Mouse (Mus musculus) c-Kit-positive CD71-positive TER-119-negative erythroid progenitor cells, embryonic 14.5 days (primary cell): ENCODE data around the gene Fat3.

Experiments
- DNase-seq: peaks from one replicate; pipeline ENCODE4 v3.0.0-alpha.2; 2013; ENCODE audit warnings: low read depth

Fat3 gene

GRCm38 (mm10) chr9:16310305-16310704, 190.8 kb downstream of the Fat3 start:
- DNase-seq = no peak

GRCm38 (mm10) chr9:16307789-16308188, 193.3 kb downstream of the Fat3 start:
- no peak for DNase-seq

GRCm38 (mm10) chr9:16306222-16306621, 194.9 kb downstream of the Fat3 start:
- no peak for DNase-seq

- DNase-seq = no peak
Observed at GRCm38 (mm10) chr9:16305396-16306086, 195.5 kb downstream of the Fat3 start.

GRCm38 (mm10) chr9:16304949-16305348, 196.1 kb downstream of the Fat3 start:
- no peak for DNase-seq

- DNase-seq = no peak
Observed at GRCm38 (mm10) chr9:16302484-16302883, 198.6 kb downstream of the Fat3 start.

GRCm38 (mm10) chr9:16297935-16298334, 203.2 kb downstream of the Fat3 start:
- no peak for DNase-seq

- DNase-seq = no peak
Observed at GRCm38 (mm10) chr9:16293928-16294806, 206.9 kb downstream of the Fat3 start.

- DNase-seq = no peak
Observed at GRCm38 (mm10) chr9:16292492-16292891, 208.6 kb downstream of the Fat3 start.

- no peak for DNase-seq
Observed at GRCm38 (mm10) chr9:16290911-16291310, 210.2 kb downstream of the Fat3 start.

- DNase-seq = no peak
Observed at GRCm38 (mm10) chr9:16283033-16283432, 218.1 kb downstream of the Fat3 start.

- no peak for DNase-seq
Observed at GRCm38 (mm10) chr9:16282291-16282804, 218.7 kb downstream of the Fat3 start.

- no peak for DNase-seq
Observed at GRCm38 (mm10) chr9:16275589-16275988, 225.5 kb downstream of the Fat3 start.

GRCm38 (mm10) chr9:16274130-16274529, 227.0 kb downstream of the Fat3 start:
- DNase-seq = no peak

GRCm38 (mm10) chr9:16272810-16273209, 228.3 kb downstream of the Fat3 start:
- DNase-seq = no peak

GRCm38 (mm10) chr9:16270768-16271114, 230.3 kb downstream of the Fat3 start:
- no peak for DNase-seq

GRCm38 (mm10) chr9:16270056-16270767, 230.9 kb downstream of the Fat3 start:
- DNase-seq = no peak

GRCm38 (mm10) chr9:16265519-16265918, 235.6 kb downstream of the Fat3 start:
- no peak for DNase-seq

- no peak for DNase-seq
Observed at GRCm38 (mm10) chr9:16257241-16257840, 243.7 kb downstream of the Fat3 start.

GRCm38 (mm10) chr9:16256577-16257207, 244.4 kb downstream of the Fat3 start:
- DNase-seq = no peak

- DNase-seq = no peak
Observed at GRCm38 (mm10) chr9:16246741-16247140, 254.3 kb downstream of the Fat3 start.

GRCm38 (mm10) chr9:16231575-16231974, 269.5 kb downstream of the Fat3 start:
- DNase-seq = no peak
